Mouse (Mus musculus) forebrain, embryonic 10.5 days (tissue): ENCODE measurements around the gene Cdh23. TPM values are rescaled to one million over a fixed set of nuclear protein-coding genes. Genes with fewer than 3 reads are reported as not detected.
A peak's percentile ranks its signal among the peaks of the same experiment; 100 is the strongest.

ENCODE experiments used
- DNase-seq: peaks from one replicate; pipeline ENCODE4 v3.0.0-alpha.2; 2017; ENCODE audit warnings: low spot score; ENCODE audit errors: extremely low spot score
- H3K27ac ChIP-seq: fragments of 300-500 bp; sonication (generic); 2 replicates; pipeline ENCODE4 v1.5.1; 2016; ENCODE audit warnings: mild to moderate bottlenecking
- H3K27me3 ChIP-seq: fragments of 300-500 bp; sonication (generic); 2 replicates; pipeline ENCODE4 v1.6.1; 2016; ENCODE audit warnings: mild to moderate bottlenecking; ENCODE audit not compliant: poor library complexity, severe bottlenecking
- H3K36me3 ChIP-seq: fragments of 300-500 bp; sonication (generic); replicated peaks from 2 replicates; pipeline ENCODE4 v1.6.1; 2016; ENCODE audit warnings: mild to moderate bottlenecking, moderate library complexity
- H3K4me1 ChIP-seq: fragments of 300-500 bp; sonication (generic); 2 replicates; pipeline ENCODE4 v1.6.1; 2016
- H3K4me3 ChIP-seq: fragments of 300-500 bp; sonication (generic); 2 replicates; pipeline ENCODE4 v1.5.1; 2016; ENCODE audit warnings: mild to moderate bottlenecking, moderate library complexity
- H3K9me3 ChIP-seq: fragments of 300-500 bp; sonication (generic); 2 replicates; pipeline ENCODE4 v1.6.1; 2016; ENCODE audit warnings: mild to moderate bottlenecking, moderate library complexity
- WGBS: fragments of 180-500 bp; shearing (Covaris S2); methylation state at CpG from one replicate; pipeline ENCODE4 v1.1.7; 2016; 5-methylcytosine and 5-hydroxymethylcytosine counted together
- polyA plus RNA-seq: library from polyadenylated mRNA; unstranded; fragments of >200 nt; fragmentation: Nextera tagmentation; extraction: Ambion mirVana; gene quantifications from 2 replicates; pipeline ENCODE4 v1.2.1, GENCODE M21; 2016

The Cdh23 gene
- polyA plus RNA-seq, 1 experiment from 2014 or later: 0.32 TPM

GRCm38 (mm10) chr10:60269141-60270064 lies 426.9 kb downstream of the Cdh23 start:
- peaks cover 7% of the 10 kb centered on the region; the same call in 1 of the 2 replicates for H3K4me1 ChIP-seq
- no peaks in the 10 kb centered on the region for H3K9me3 ChIP-seq
- no peaks in the 10 kb centered on the region for H3K27me3 ChIP-seq
- H3K27ac ChIP-seq: no peak overlapping the region
- 89% methylated on average over 13 of the region's 13 CpGs for WGBS
- DNase-seq: no peak
- no peak overlapping the region for H3K4me3 ChIP-seq
- H3K36me3 ChIP-seq: no peaks in the 10 kb centered on the region

- Histone ChIP-seq H3K4me1 (peaks cover 7% of the 10 kb centered on the region; the same call in 1 of the 2 replicates), H3K36me3 (no peaks in the 10 kb centered on the region), H3K4me3 (no peak overlapping the region), H3K9me3 (no peaks in the 10 kb centered on the region), H3K27me3 (no peaks in the 10 kb centered on the region), H3K27ac (no peak overlapping the region)
- 86% methylated on average over 11 of the region's 11 CpGs for WGBS
- no peak for DNase-seq
These were observed 427.6 kb downstream of the Cdh23 start for GRCm38 (mm10) chr10:60268738-60269137.

- WGBS: 89% methylated on average over 8 of the region's 8 CpGs
- DNase-seq: no peak
- Histone ChIP-seq H3K4me3 (no peak overlapping the region), H3K4me1 (peaks cover 6% of the 10 kb centered on the region), H3K9me3 (no peaks in the 10 kb centered on the region), H3K27me3 (no peaks in the 10 kb centered on the region), H3K27ac (no peak overlapping the region), H3K36me3 (no peaks in the 10 kb centered on the region)
These were observed 429.4 kb downstream of the Cdh23 start for GRCm38 (mm10) chr10:60266842-60267401.

GRCm38 (mm10) chr10:60265252-60265651 lies 431.0 kb downstream of the Cdh23 start:
- Histone ChIP-seq H3K4me3 (no peak overlapping the region), H3K4me1 (peaks cover 13% of the 10 kb centered on the region), H3K9me3 (no peaks in the 10 kb centered on the region), H3K27me3 (no peaks in the 10 kb centered on the region), H3K36me3 (no peaks in the 10 kb centered on the region), H3K27ac (no peak overlapping the region)
- DNase-seq: no peak
- 89% methylated on average over 10 of the region's 10 CpGs for WGBS

- H3K36me3 ChIP-seq: no peaks in the 10 kb centered on the region
- no peak for DNase-seq
- no peaks in the 10 kb centered on the region for H3K27me3 ChIP-seq
- peak overlapping the region; percentile 30; the same call in 1 of the 2 replicates for H3K27ac ChIP-seq
- peaks cover 13% of the 10 kb centered on the region for H3K4me1 ChIP-seq
- no peak overlapping the region for H3K4me3 ChIP-seq
- no peaks in the 10 kb centered on the region for H3K9me3 ChIP-seq
- 88% methylated on average over 7 of the region's 7 CpGs for WGBS
These were observed 432.9 kb downstream of the Cdh23 start for GRCm38 (mm10) chr10:60263351-60263750.

GRCm38 (mm10) chr10:60262386-60262785 lies 433.9 kb downstream of the Cdh23 start:
- Histone ChIP-seq H3K4me3 (no peak overlapping the region), H3K9me3 (no peaks in the 10 kb centered on the region), H3K27me3 (no peaks in the 10 kb centered on the region), H3K36me3 (no peaks in the 10 kb centered on the region), H3K27ac (peak overlapping the region; percentile 51; the same call in 1 of the 2 replicates), H3K4me1 (peaks cover 13% of the 10 kb centered on the region)
- no peak for DNase-seq
- 71% methylated on average over 3 of the region's 3 CpGs for WGBS

GRCm38 (mm10) chr10:60261530-60261929 lies 434.8 kb downstream of the Cdh23 start:
- Histone ChIP-seq H3K27ac (peak overlapping the region; percentile 40; the same call in 1 of the 2 replicates), H3K36me3 (no peaks in the 10 kb centered on the region), H3K9me3 (no peaks in the 10 kb centered on the region), H3K27me3 (no peaks in the 10 kb centered on the region), H3K4me1 (peaks cover 13% of the 10 kb centered on the region), H3K4me3 (no peak overlapping the region)
- 20% methylated on average over 5 of the region's 5 CpGs for WGBS
- DNase-seq: no peak

GRCm38 (mm10) chr10:60260557-60261294 lies 435.6 kb downstream of the Cdh23 start:
- Histone ChIP-seq H3K4me1 (peaks cover 13% of the 10 kb centered on the region), H3K4me3 (no peak overlapping the region), H3K36me3 (no peaks in the 10 kb centered on the region), H3K9me3 (no peaks in the 10 kb centered on the region), H3K27ac (no peak overlapping the region), H3K27me3 (no peaks in the 10 kb centered on the region)
- DNase-seq: no peak
- 81% methylated on average over 5 of the region's 5 CpGs for WGBS

- no peak for DNase-seq
These were observed 438.9 kb downstream of the Cdh23 start for GRCm38 (mm10) chr10:60257261-60257825.

DNA sequence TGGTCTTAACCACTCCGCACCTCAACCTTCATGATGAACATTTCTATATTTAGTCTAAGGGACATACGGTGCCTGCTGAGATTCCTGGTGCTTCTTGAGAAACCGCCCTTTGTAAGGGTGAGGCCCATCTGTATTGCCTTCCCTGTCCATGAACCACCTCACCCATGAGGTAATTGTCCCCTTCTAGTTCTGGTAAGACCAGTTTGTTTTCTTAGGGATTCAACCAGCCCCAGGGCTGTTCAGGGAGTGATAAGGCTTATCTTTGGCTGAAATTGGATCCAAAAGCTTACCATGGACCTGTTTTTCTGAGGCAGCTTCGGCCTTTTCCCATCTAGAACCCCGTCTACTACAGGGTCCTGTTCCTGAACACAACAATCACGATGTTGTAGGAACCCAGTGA lies 440.2 kb downstream of the Cdh23 start:
- no peak for DNase-seq
- H3K27me3 ChIP-seq: no peaks in the 10 kb centered on the region
- WGBS: 89% methylated on average over 6 of the region's 6 CpGs
- H3K9me3 ChIP-seq: no peaks in the 10 kb centered on the region
- H3K27ac ChIP-seq: no peak overlapping the region
- no peaks in the 10 kb centered on the region for H3K36me3 ChIP-seq
- H3K4me1 ChIP-seq: peaks cover 9% of the 10 kb centered on the region
- H3K4me3 ChIP-seq: no peak overlapping the region

More at GRCm38 (mm10) chr10:60257261-60257825, 438.9 kb downstream of the Cdh23 start:
- WGBS: 59% methylated on average over 16 of the region's 16 CpGs
- H3K27me3 ChIP-seq: no peaks in the 10 kb centered on the region
- H3K4me1 ChIP-seq: peaks cover 15% of the 10 kb centered on the region
- H3K36me3 ChIP-seq: no peaks in the 10 kb centered on the region
- H3K27ac ChIP-seq: no peak overlapping the region
- H3K4me3 ChIP-seq: no peak overlapping the region
- H3K9me3 ChIP-seq: no peaks in the 10 kb centered on the region
